Mouse (Mus musculus) MEL (cell line): ENCODE data around the gene Sult1a1. TPM values are rescaled to one million over a fixed set of nuclear protein-coding genes. Genes with fewer than 3 reads are reported as not detected.

ENCODE experiments used
- DNase-seq: peaks from one replicate; pipeline ENCODE4 v3.0.0; 2011; ENCODE audit warnings: low read depth, low spot score
- H3K27ac ChIP-seq: 2 replicates; pipeline ENCODE4 v1.5.1; 2012; ENCODE audit warnings: low read depth, mild to moderate bottlenecking, control low read depth, low read length, moderate library complexity; ENCODE audit not compliant: control insufficient read depth
- H3K27me3 ChIP-seq, 2 experiments: fragments of 150-350 bp in 1 of 2; sonication (generic) in 1 of 2; 2 replicates each; pipeline ENCODE4 v1.6.1; 2012; ENCODE audit warnings: low read length in 2 of 2, mild to moderate bottlenecking in 2 of 2, improper control_type of control experiment in 1 of 2, moderate library complexity in 1 of 2; ENCODE audit not compliant: insufficient read depth in 2 of 2, control insufficient read depth in 1 of 2
- H3K36me3 ChIP-seq, 2 experiments: 2 replicates each; pipeline ENCODE4 v1.6.1; 2012 to 2014; ENCODE audit warnings: low read length in 2 of 2, improper control_type of control experiment in 1 of 2, inconsistent platforms in 1 of 2, mild to moderate bottlenecking in 1 of 2; ENCODE audit not compliant: insufficient read depth in 2 of 2, control insufficient read depth in 1 of 2
- H3K4me1 ChIP-seq, 2 experiments: fragments of 150-350 bp in 1 of 2; sonication (generic) in 1 of 2; 2 replicates each; pipeline ENCODE4 v1.6.1; 2012; ENCODE audit warnings: low read length in 2 of 2, improper control_type of control experiment in 1 of 2, mild to moderate bottlenecking in 1 of 2; ENCODE audit not compliant: insufficient read depth in 2 of 2, control insufficient read depth in 1 of 2
- H3K4me3 ChIP-seq, 2 experiments: fragments of 150-350 bp in 1 of 2; sonication (generic) in 1 of 2; 2 replicates each; pipeline ENCODE4 v1.5.1; 2012; ENCODE audit warnings: low read depth in 2 of 2, low read length in 2 of 2, mild to moderate bottlenecking in 2 of 2, moderate library complexity in 2 of 2, control low read depth in 1 of 2, improper control_type of control experiment in 1 of 2; ENCODE audit not compliant: control insufficient read depth in 1 of 2, insufficient read depth in 1 of 2
- H3K79me2 ChIP-seq: 2 replicates; pipeline ENCODE4 v1.6.1; 2012; ENCODE audit warnings: mild to moderate bottlenecking, low read length, moderate library complexity; ENCODE audit not compliant: control insufficient read depth, poor library complexity, insufficient read depth
- H3K9ac ChIP-seq: 2 replicates; pipeline ENCODE4 v1.6.1; 2012; ENCODE audit warnings: low read depth, mild to moderate bottlenecking, control low read depth, low read length, moderate library complexity; ENCODE audit not compliant: control insufficient read depth, poor library complexity, severe bottlenecking
- H3K9me3 ChIP-seq: fragments of 150-350 bp; sonication (generic); replicated peaks from 2 replicates; pipeline ENCODE4 v1.6.1; 2012; ENCODE audit warnings: mild to moderate bottlenecking, low read length, improper control_type of control experiment, moderate library complexity; ENCODE audit not compliant: insufficient read depth
- EP300 ChIP-seq, 2 experiments: IDR thresholded peaks; 2 replicates each; pipeline ENCODE4 v1.6.1; 2011; ENCODE audit warnings: improper control_type of control experiment in 2 of 2, low read length in 2 of 2, low read depth in 1 of 2, mild to moderate bottlenecking in 1 of 2
- ETS1 ChIP-seq: IDR thresholded peaks from 2 replicates; pipeline ENCODE4 v1.6.1; 2012; ENCODE audit warnings: low read depth, mild to moderate bottlenecking, inconsistent platforms, low read length, improper control_type of control experiment, moderate library complexity
- MAX ChIP-seq: IDR thresholded peaks from 2 replicates; pipeline ENCODE4 v1.6.1; 2011; ENCODE audit warnings: low read length, improper control_type of control experiment
- MAZ ChIP-seq: IDR thresholded peaks from 2 replicates; pipeline ENCODE4 v1.6.1; 2012; ENCODE audit warnings: low read depth, mild to moderate bottlenecking, inconsistent platforms, low read length, improper control_type of control experiment
- MXI1 ChIP-seq: IDR thresholded peaks from 2 replicates; pipeline ENCODE4 v1.6.1; 2011; ENCODE audit warnings: mild to moderate bottlenecking, low read depth, low read length, improper control_type of control experiment
- POLR2A ChIP-seq, 2 experiments: IDR thresholded peaks; 2 replicates each; pipeline ENCODE4 v1.6.1; 2011 to 2012; ENCODE audit warnings: low read length in 2 of 2, mild to moderate bottlenecking in 2 of 2, control low read depth in 1 of 2, improper control_type of control experiment in 1 of 2, low read depth in 1 of 2, moderate library complexity in 1 of 2; ENCODE audit not compliant: control insufficient read depth in 1 of 2, insufficient read depth in 1 of 2, poor library complexity in 1 of 2
- POLR2AphosphoS2 ChIP-seq: IDR thresholded peaks from 2 replicates; pipeline ENCODE4 v1.6.1; 2011; ENCODE audit warnings: low read length, improper control_type of control experiment
- RAD21 ChIP-seq: IDR thresholded peaks from 2 replicates; pipeline ENCODE4 v1.6.1; 2011; ENCODE audit warnings: mild to moderate bottlenecking, low read depth, low read length, improper control_type of control experiment
- SMC3 ChIP-seq: IDR thresholded peaks from 2 replicates; pipeline ENCODE4 v1.6.1; 2011; ENCODE audit warnings: low read depth, low read length, improper control_type of control experiment
- TAL1 ChIP-seq: IDR thresholded peaks from 2 replicates; pipeline ENCODE4 v1.6.1; 2012; ENCODE audit warnings: mild to moderate bottlenecking, inconsistent platforms, low read length, moderate library complexity, mixed read lengths
- USF2 ChIP-seq, 2 experiments: IDR thresholded peaks; 2 replicates each; pipeline ENCODE4 v1.6.1; 2011 to 2012; ENCODE audit warnings: improper control_type of control experiment in 2 of 2, low read length in 2 of 2, borderline replicate concordance in 1 of 2, inconsistent platforms in 1 of 2, low read depth in 1 of 2, mild to moderate bottlenecking in 1 of 2; ENCODE audit not compliant: insufficient read depth in 1 of 2
- ZMIZ1 ChIP-seq: IDR thresholded peaks from 2 replicates; pipeline ENCODE4 v1.6.1; 2012; ENCODE audit warnings: low read depth, mild to moderate bottlenecking, inconsistent platforms, low read length, improper control_type of control experiment, moderate library complexity
- polyA plus RNA-seq, 2 experiments: library from polyadenylated mRNA; stranded (reverse) in 1 of 2; unstranded in 1 of 2; fragments of >175 nt in 1 of 2; fragments of >200 nt in 1 of 2; gene quantifications; 2 replicates each; pipeline versions ENCODE4 v1.2.1 to v1.2.4; 2012; ENCODE audit warnings: low replicate concordance in 2 of 2, low read depth in 1 of 2; ENCODE audit not compliant: insufficient read length in 2 of 2, insufficient read depth in 1 of 2, missing spikeins in 1 of 2
- total RNA-seq: library from RNA; depleted of rRNA; stranded (reverse); fragments of 300-350 nt; gene quantifications from 2 replicates; pipeline ENCODE4 v1.2.3, GENCODE M21; 2012

Gene Sult1a1
- total and polyA plus RNA-seq, 3 experiments, result 0.36 TPM; not detected in 2

DNA sequence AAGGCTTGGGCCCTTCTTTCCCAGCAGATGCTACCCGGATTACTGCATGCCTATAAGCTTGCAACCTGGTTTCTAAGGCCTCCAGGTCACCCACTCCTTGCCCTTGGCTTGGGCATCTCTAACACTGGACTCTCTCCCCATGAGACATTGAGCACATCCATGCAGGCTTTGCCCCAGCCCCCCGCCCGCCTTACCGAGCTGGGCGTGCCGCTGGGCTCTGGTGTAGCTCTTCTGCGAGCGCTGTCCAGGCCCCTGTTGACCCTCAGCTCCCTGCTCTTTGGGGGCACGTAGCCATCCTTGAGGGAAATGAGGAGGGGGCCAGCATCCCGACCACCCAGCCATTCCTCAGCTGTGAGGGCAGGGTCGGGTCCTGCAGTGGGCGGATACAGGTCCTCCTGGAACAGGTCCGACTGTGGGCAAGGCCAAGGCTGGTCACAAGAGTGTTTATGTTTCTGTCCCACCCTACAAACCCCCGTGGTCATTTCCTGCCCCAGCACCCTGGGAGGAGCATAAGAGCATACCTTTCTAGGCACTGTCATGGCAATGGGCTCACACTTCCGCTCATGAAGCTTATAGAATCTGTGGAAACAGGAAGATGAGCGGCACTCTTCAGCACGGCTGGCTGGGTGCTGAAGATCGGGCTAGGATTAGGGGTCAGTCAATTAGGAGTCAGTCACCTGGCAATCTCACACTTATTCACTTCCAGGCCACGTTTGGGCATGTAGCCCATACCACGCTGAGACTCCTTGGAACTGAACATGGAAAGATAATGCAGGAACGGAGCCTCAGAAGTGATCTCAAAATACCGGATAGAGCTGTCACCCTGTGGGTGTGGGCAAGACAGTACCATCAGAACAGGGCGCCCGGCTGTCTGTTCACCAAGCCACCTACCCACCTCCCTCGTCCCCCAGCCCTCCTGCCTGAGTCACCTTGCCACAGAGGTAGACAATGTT lies 24.1 kb upstream of the Sult1a1 start:
- no peak for TF ChIP-seq USF2 (IDR thresholded peaks at IDR 0.05; ENCODE audit: borderline replicate concordance in 1 of 2, insufficient read depth in 1 of 2, low read depth in 1 of 2, low read length in 2 of 2)
- no peak for TF ChIP-seq RAD21
- TF ChIP-seq MAX, result no peak
- no peak for TF ChIP-seq TAL1
- H3K9me3 ChIP-seq, result no peaks in the 10 kb centered on the region
- no peak overlapping the region for H3K27ac ChIP-seq
- H3K79me2 ChIP-seq, result peaks cover 46% of the 10 kb centered on the region
- peaks cover 11 to 37% of the 10 kb centered on the region in 2 experiments; a peak in 3 of 4 replicates for H3K4me1 ChIP-seq
- H3K9ac ChIP-seq, result no peak overlapping the region
- H3K27me3 ChIP-seq, result no peaks in the 10 kb centered on the region
- H3K36me3 ChIP-seq, result peaks cover 0 to 31% of the 10 kb centered on the region in 2 experiments; a peak in 2 of 4 replicates
- no peak for DNase-seq
- no peak overlapping the region for H3K4me3 ChIP-seq

GRCm38 (mm10) chr7:126697838-126698237 lies 21.6 kb upstream of the Sult1a1 start:
- TF ChIP-seq SMC3, result no peak
- no peak for TF ChIP-seq MAZ
- TF ChIP-seq POLR2A (IDR thresholded peaks at IDR 0.05; ENCODE audit: control insufficient read depth in 1 of 2, insufficient read depth in 1 of 2, low read depth in 1 of 2, low read length in 2 of 2, poor library complexity in 1 of 2), result peak in 1 of 2 experiments; percentile 49; a peak in 2 of 4 replicates
- peak; percentile 62; the same call in 1 of the 2 replicates for TF ChIP-seq POLR2AphosphoS2
- peak; percentile 20; the same call in 1 of the 2 replicates for TF ChIP-seq ZMIZ1
- H3K27ac ChIP-seq, result no peak overlapping the region
- no peak for DNase-seq
- no peak overlapping the region for H3K4me3 ChIP-seq
- no peak overlapping the region for H3K9ac ChIP-seq
- peaks cover 0 to 30% of the 10 kb centered on the region in 2 experiments; a peak in 2 of 4 replicates for H3K36me3 ChIP-seq
- H3K9me3 ChIP-seq, result no peaks in the 10 kb centered on the region
- peaks cover 36% of the 10 kb centered on the region for H3K79me2 ChIP-seq
- peaks cover 9 to 31% of the 10 kb centered on the region in 2 experiments; a peak in 3 of 4 replicates for H3K4me1 ChIP-seq
- no peaks in the 10 kb centered on the region for H3K27me3 ChIP-seq

- no peaks in the 10 kb centered on the region for H3K9me3 ChIP-seq
- peak overlapping the region; percentile 81 for H3K9ac ChIP-seq
- peak overlapping the region; percentile 65 to 83 for H3K4me3 ChIP-seq
- peaks cover 27% of the 10 kb centered on the region for H3K79me2 ChIP-seq
- TF ChIP-seq EP300 (IDR thresholded peaks at IDR 0.05; ENCODE audit: low read depth in 1 of 2, low read length in 2 of 2) (no peak), ETS1 (no peak), MXI1 (no peak), RAD21 (no peak)
- H3K36me3 ChIP-seq, result peaks cover 0 to 22% of the 10 kb centered on the region in 2 experiments; a peak in 2 of 4 replicates
- no peak overlapping the region for H3K27ac ChIP-seq
- no peaks in the 10 kb centered on the region for H3K27me3 ChIP-seq
- peaks cover 3 to 22% of the 10 kb centered on the region in 2 experiments; a peak in 3 of 4 replicates for H3K4me1 ChIP-seq
- DNase-seq, result no peak
These were observed 20.7 kb upstream of the Sult1a1 start for GRCm38 (mm10) chr7:126696886-126697285.
